Mouse (Mus musculus) adipocyte (in vitro differentiated cells): Measurements from ENCODE around the gene Sh3rf1.
A peak's percentile ranks its signal among the peaks of the same experiment; 100 is the strongest.

ENCODE experiments used
- DNase-seq: peaks from one replicate; pipeline ENCODE4 v3.0.0-alpha.2; 2016; ENCODE audit warnings: low spot score

Sh3rf1 gene

GRCm38 (mm10) chr8:61425125-61425524, 201.5 kb downstream of the Sh3rf1 start:
- no peak for DNase-seq

- DNase-seq = no peak
Observed at GRCm38 (mm10) chr8:61426072-61426471, 202.4 kb downstream of the Sh3rf1 start.

GRCm38 (mm10) chr8:61426671-61427070, 203.0 kb downstream of the Sh3rf1 start:
- no peak for DNase-seq

GRCm38 (mm10) chr8:61427916-61428681, 204.4 kb downstream of the Sh3rf1 start:
- no peak for DNase-seq

GRCm38 (mm10) chr8:61428821-61429482, 205.3 kb downstream of the Sh3rf1 start:
- DNase-seq = no peak

- DNase-seq = no peak
Observed at GRCm38 (mm10) chr8:61435481-61435880, 211.8 kb downstream of the Sh3rf1 start.

- no peak for DNase-seq
Observed at GRCm38 (mm10) chr8:61436147-61436546, 212.5 kb downstream of the Sh3rf1 start.

- DNase-seq = peak; percentile 13
Observed at GRCm38 (mm10) chr8:61436586-61437304, 213.1 kb downstream of the Sh3rf1 start.

GRCm38 (mm10) chr8:61437305-61437605, 213.6 kb downstream of the Sh3rf1 start:
- DNase-seq = peak; percentile 4

- no peak for DNase-seq
Observed at GRCm38 (mm10) chr8:61442988-61443387, 219.3 kb downstream of the Sh3rf1 start.

GRCm38 (mm10) chr8:61444358-61444757, 220.7 kb downstream of the Sh3rf1 start:
- DNase-seq = no peak
